Mouse (Mus musculus): ENCODE data around the gene Tarbp2.

- no peak for TF ChIP-seq CTCF (IDR thresholded peaks at IDR 0.05; ENCODE audit: low read depth)
- no peak for TF ChIP-seq EP300 (optimal IDR thresholded peaks at IDR 0.05)
Measured at GRCm38 (mm10) chr15:102530566-102530965, 12.6 kb downstream of the Tarbp2 start.

Data from stomach, postnatal 0 days (tissue).